Mouse (Mus musculus) spleen, postnatal 0 days (tissue): ENCODE measurements around the gene 9430097D07Rik. TPM values are rescaled to one million over a fixed set of nuclear protein-coding genes. Genes with fewer than 3 reads are reported as not detected.

ENCODE experiments used
- polyA plus RNA-seq: library from polyadenylated mRNA; unstranded; fragments of >200 nt; fragmentation: Nextera tagmentation; extraction: Ambion mirVana; gene quantifications from 2 replicates; pipeline ENCODE4 v1.2.1, GENCODE M21; 2015

The 9430097D07Rik gene
- polyA plus RNA-seq = not detected in 2 replicates

DNA sequence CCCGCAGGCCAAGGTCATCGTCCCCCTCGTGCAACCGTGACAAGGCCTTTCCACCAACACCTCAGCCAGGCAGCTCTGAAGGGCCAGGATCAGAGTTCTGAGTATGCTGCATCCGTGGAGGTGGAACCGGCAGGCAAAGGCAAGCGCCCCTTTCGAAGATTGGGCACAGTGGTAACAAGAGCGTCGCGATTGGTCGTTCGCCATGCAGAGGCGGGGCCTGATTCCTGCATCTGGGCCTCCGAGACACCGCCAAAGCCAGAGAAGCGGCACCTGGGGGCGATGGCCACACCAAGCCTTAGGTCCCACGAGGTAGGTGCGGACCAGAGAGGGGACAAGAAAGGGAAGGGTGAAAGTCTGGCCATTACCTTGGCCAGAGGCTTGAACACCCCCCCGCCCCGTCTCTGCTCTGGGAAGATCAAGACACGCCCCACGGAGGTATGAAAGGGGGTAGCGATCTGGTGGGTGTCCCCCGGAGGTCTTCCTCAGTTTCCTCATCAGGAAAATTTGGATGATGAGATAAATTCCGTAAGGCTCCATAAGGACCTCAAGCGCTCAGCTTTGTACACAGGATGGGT lies at the start of gene 9430097D07Rik:
Gene 9430097D07Rik, minus strand, starts transcription at position 99 of the 575 bp plus-strand sequence.

DNA sequence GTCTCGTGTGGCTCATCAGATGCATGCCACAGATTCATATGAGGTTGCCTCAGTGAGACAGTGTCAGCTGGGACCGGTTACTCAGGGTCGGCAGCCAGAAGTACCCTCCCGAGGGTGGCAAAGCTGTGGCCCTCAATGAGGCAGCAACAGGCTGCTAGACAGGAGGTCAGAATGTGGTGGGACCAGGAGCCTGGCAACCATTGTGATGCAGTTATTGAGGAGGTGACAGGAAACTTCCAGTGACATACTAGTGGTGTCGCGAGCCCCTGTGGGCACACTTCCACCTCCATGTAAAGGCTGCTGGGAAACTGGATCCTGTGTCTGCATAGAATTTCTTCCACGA lies 46.0 kb upstream of the 9430097D07Rik start, which contains the start of gene Ak1:
Gene Ak1, plus strand, starts transcription at position 242 of the 343 bp plus-strand sequence.

GRCm38 (mm10) chr2:32599409-32599808 lies 23.9 kb upstream of the 9430097D07Rik start, which contains the start of gene St6galnac6:
Gene St6galnac6, plus strand, starts transcription at chr2:32599709.

DNA sequence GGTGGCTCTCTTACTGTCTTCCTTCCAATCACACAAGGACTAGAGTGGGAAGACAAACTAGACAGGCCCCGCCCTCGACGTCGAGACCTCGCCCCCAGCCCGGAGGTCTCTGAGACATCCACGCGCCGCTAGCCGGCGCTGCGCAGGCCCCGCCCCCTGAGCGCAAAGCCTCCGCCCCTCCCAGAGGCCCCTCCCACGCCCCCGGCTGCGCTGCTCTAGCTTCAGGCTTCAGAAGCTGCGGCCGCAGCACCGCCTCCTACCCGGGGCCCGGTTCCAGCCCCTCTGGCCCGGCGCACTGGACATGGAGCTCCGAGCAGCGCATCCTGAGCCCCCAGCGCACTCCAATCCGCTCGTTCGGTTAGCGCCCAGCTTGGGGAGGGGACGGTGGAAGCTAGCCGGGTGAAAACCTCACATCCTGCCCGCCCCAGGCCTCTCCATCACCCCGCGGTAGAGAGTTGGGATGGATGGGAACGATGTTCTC lies 11.4 kb upstream of the 9430097D07Rik start, which contains the start of gene St6galnac4:
Gene St6galnac4, plus strand, starts transcription at position 225 of the 481 bp plus-strand sequence.

GRCm38 (mm10) chr2:32574497-32574896 lies 987 bp downstream of the 9430097D07Rik start, which contains the start of gene Pip5kl1:
Gene Pip5kl1, plus strand, starts transcription at chr2:32574797.

DNA sequence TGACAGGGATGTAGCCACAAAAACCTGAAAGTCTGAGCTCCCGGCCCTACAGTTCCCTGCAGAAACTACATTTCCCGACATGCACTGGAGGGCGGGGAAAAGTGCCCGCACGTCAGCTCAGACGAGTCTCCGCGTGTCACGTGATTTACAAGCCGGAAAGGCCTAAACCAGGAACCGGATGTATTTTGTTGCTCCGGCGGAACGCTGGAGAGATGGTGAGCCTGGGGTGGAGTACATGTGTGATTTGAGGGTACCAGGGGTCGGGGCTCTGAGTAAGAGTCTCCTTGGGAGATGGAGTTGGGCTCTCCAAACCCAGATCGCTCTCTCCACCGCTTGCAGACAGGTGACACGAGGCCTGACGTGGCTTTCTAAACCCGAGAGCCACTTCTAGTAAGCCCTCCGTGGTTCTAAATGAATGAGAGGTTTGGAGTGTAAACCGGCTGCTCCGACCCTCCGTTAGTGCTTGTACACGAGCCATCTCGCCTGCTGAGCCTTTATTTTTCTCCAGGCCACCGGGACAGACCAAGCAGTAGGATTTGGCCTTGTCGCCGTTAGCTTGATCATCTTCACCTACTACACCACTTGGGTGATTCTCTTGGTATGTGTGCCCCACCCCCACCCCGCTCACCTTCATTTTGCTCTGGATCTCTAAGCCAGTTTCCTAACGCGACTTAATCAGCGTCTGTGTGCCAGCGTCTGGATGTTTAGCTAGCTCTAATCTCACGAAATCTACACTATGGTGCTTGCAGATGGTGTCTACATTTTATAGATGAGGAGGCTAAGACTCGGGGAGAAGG lies 4.6 kb downstream of the 9430097D07Rik start, which contains the start of gene Dpm2:
Gene Dpm2, plus strand, starts transcription at position 161 of the 797 bp plus-strand sequence.

DNA sequence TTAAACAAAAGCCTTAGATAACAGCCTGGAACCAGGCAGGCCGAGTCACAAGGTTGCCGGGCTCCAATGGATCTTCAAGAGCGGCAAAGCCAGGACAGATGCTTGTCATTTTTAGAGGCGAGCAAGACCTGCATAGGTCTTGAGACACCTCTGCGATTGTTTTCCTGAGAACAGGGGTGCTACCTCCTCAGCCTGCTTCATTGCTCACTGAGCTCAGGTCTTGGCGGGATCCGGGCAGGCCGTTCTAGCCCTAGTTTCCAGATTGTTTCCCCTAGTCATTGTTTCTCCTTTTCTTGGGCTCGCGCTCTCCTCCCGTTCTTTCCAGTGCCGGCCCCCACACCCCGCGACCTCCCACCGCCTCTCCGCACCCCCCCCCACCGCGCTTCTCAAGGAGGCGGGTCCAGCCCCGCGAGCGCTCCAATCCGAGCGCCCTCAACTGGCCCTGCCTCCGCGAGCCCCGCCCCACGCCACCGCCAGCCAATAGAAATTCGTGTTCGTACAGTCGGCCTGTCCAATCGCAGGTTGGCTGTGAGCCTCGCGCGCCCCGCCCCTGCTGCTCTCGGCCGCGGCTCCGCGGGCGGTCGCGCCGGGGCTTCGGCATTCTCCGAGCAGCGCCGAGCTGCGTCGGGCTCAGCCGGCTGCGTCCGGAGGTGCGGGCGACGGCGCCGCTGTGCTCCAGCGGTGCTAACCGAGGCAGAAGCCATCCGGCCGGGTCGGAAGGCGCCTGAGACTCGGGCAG lies 40.6 kb downstream of the 9430097D07Rik start, which contains the start of gene Fam102a:
Gene Fam102a, plus strand, starts transcription at position 600 of the 739 bp plus-strand sequence.

Other genes starting within 250 kb of the 9430097D07Rik start
- 20.5 and 25.2 TPM in 2 replicates for gene Ciz1, start 223.4 kb downstream of the 9430097D07Rik start, polyA plus RNA-seq
- gene Dnm1, start 222.3 kb downstream of the 9430097D07Rik start, polyA plus RNA-seq = 2.0 and 3.8 TPM in 2 replicates
- gene 1110008P14Rik, start 193.7 kb downstream of the 9430097D07Rik start, polyA plus RNA-seq = 45.8 and 48.6 TPM in 2 replicates
- 401 and 613 TPM in 2 replicates for gene Lcn2, start 187.4 kb downstream of the 9430097D07Rik start, polyA plus RNA-seq
- gene Ptges2, start 179.8 kb downstream of the 9430097D07Rik start, polyA plus RNA-seq = 13.7 and 14.0 TPM in 2 replicates
- gene Naif1, start 125.2 kb downstream of the 9430097D07Rik start, polyA plus RNA-seq = 2.5 and 2.9 TPM in 2 replicates
- 7.0 and 7.8 TPM in 2 replicates for gene Slc25a25, start 124.2 kb downstream of the 9430097D07Rik start, polyA plus RNA-seq
- gene Fam102a, start 40.4 kb downstream of the 9430097D07Rik start, polyA plus RNA-seq = 3.9 and 5.6 TPM in 2 replicates
- gene Dpm2, start 4.8 kb downstream of the 9430097D07Rik start, polyA plus RNA-seq = 73.8 and 81.9 TPM in 2 replicates
- not detected in 2 replicates for gene Pip5kl1, start 887 bp downstream of the 9430097D07Rik start, polyA plus RNA-seq
- 14.7 and 19.2 TPM in 2 replicates for gene St6galnac4, start 11.4 kb upstream of the 9430097D07Rik start, polyA plus RNA-seq
- gene St6galnac6, start 24.0 kb upstream of the 9430097D07Rik start, polyA plus RNA-seq = 13.3 and 16.6 TPM in 2 replicates
- 4.8 and 5.1 TPM in 2 replicates for gene Ak1, start 46.1 kb upstream of the 9430097D07Rik start, polyA plus RNA-seq
- 40.5 and 45.8 TPM in 2 replicates for gene Eng, start 70.9 kb upstream of the 9430097D07Rik start, polyA plus RNA-seq
- gene Fpgs, start 128.5 kb upstream of the 9430097D07Rik start, polyA plus RNA-seq = 20.0 and 22.3 TPM in 2 replicates
- 71.1 and 76.8 TPM in 2 replicates for gene Cdk9, start 137.4 kb upstream of the 9430097D07Rik start, polyA plus RNA-seq
- gene Sh2d3c, start 145.4 kb upstream of the 9430097D07Rik start, polyA plus RNA-seq = 21.4 and 28.6 TPM in 2 replicates
- 0.41 TPM in 1 of 2 replicates, not detected in the other for gene 6330409D20Rik, start 165.3 kb upstream of the 9430097D07Rik start, polyA plus RNA-seq
- gene Tor2a, start 181.6 kb upstream of the 9430097D07Rik start, polyA plus RNA-seq = 23.5 and 29.9 TPM in 2 replicates
- gene Ttc16, start 199.9 kb upstream of the 9430097D07Rik start, polyA plus RNA-seq = 0.05 and 0.17 TPM in 2 replicates
- gene Ptrh1, start 200.1 kb upstream of the 9430097D07Rik start, polyA plus RNA-seq = 2.4 and 3.0 TPM in 2 replicates
- 0.12 and 0.37 TPM in 2 replicates for gene Cfap157, start 208.7 kb upstream of the 9430097D07Rik start, polyA plus RNA-seq